Mouse (Mus musculus): Measurements from ENCODE around the gene Ttll7.

The Ttll7 gene

GRCm38 (mm10) chr3:146999148-146999547 is 147.0 kb downstream of the Ttll7 start:
- DNase-seq, result no peak

- DNase-seq, result no peak
Observed at GRCm38 (mm10) chr3:147000963-147001362, 148.8 kb downstream of the Ttll7 start.

GRCm38 (mm10) chr3:147001557-147001956 is 149.4 kb downstream of the Ttll7 start:
- no peak for DNase-seq

- DNase-seq, result no peak
Observed at GRCm38 (mm10) chr3:147016506-147016905, 164.3 kb downstream of the Ttll7 start.

GRCm38 (mm10) chr3:147019506-147019905 is 167.3 kb downstream of the Ttll7 start:
- no peak for DNase-seq

GRCm38 (mm10) chr3:147026248-147026647 is 174.1 kb downstream of the Ttll7 start:
- no peak for DNase-seq

GRCm38 (mm10) chr3:147028382-147028781 is 176.2 kb downstream of the Ttll7 start:
- DNase-seq, result no peak

GRCm38 (mm10) chr3:147029718-147030117 is 177.6 kb downstream of the Ttll7 start:
- no peak for DNase-seq

GRCm38 (mm10) chr3:147030266-147030880 is 178.2 kb downstream of the Ttll7 start:
- no peak for DNase-seq
